Mouse (Mus musculus) midbrain, postnatal 0 days (tissue): ENCODE results near the gene Ovca2. TPM values are rescaled to one million over a fixed set of nuclear protein-coding genes. Genes with fewer than 3 reads are reported as not detected.
A peak's percentile ranks its signal among the peaks of the same experiment; 100 is the strongest.

Source experiments
- ATAC-seq: fragments of 200-750 bp; cut with Nextera tagmentation; 2 replicates; pipeline ENCODE4 v1.8.0; 2017; ENCODE audit warnings: moderate number of reproducible peaks, mild to moderate bottlenecking, moderate TSS enrichment, moderate library complexity; ENCODE audit not compliant: low FRiP score
- DNase-seq: peaks from one replicate; pipeline ENCODE4 v3.0.0-alpha.2; 2015; ENCODE audit warnings: low spot score
- H3K27ac ChIP-seq: fragments of 300-500 bp; sonication (generic); 2 replicates; pipeline ENCODE4 v1.5.1; 2014; ENCODE audit warnings: low read depth, mild to moderate bottlenecking, low read length, mixed read lengths
- H3K27me3 ChIP-seq: fragments of 300-500 bp; sonication (generic); 2 replicates; pipeline ENCODE4 v1.6.1; 2014; ENCODE audit warnings: low read length, control low read depth, mixed read lengths; ENCODE audit not compliant: insufficient read depth
- H3K36me3 ChIP-seq: fragments of 300-500 bp; sonication (generic); 2 replicates; pipeline ENCODE4 v1.6.1; 2014; ENCODE audit warnings: low read length, control low read depth, mixed read lengths; ENCODE audit not compliant: insufficient read depth
- H3K4me1 ChIP-seq: fragments of 300-500 bp; sonication (generic); 2 replicates; pipeline ENCODE4 v1.6.1; 2014; ENCODE audit warnings: mild to moderate bottlenecking, control low read depth, antibody characterized with exemption, low read length, mixed read lengths; ENCODE audit not compliant: insufficient read depth
- H3K4me2 ChIP-seq: fragments of 300-500 bp; sonication (generic); 2 replicates; pipeline ENCODE4 v1.6.1; 2014; ENCODE audit warnings: low read depth, mild to moderate bottlenecking, low read length, mixed read lengths; ENCODE audit not compliant: poor library complexity, severe bottlenecking
- H3K4me3 ChIP-seq: fragments of 300-500 bp; sonication (generic); 2 replicates; pipeline ENCODE4 v1.5.1; 2014; ENCODE audit warnings: low read depth, mild to moderate bottlenecking, low read length, moderate library complexity
- H3K9ac ChIP-seq: fragments of 300-500 bp; sonication (generic); replicated peaks from 2 replicates; pipeline ENCODE4 v1.6.1; 2014; ENCODE audit warnings: mild to moderate bottlenecking, low read length, moderate library complexity, mixed read lengths; ENCODE audit not compliant: poor library complexity, severe bottlenecking
- H3K9me3 ChIP-seq: fragments of 300-500 bp; sonication (generic); 2 replicates; pipeline ENCODE4 v1.6.1; 2016; ENCODE audit warnings: low read length, control low read depth
- CTCF ChIP-seq: IDR thresholded peaks from 2 replicates; pipeline ENCODE4 v1.5.1; 2016; ENCODE audit warnings: antibody characterized with exemption, mild to moderate bottlenecking
- WGBS: fragments of 180-500 bp; shearing (Covaris S2); extraction: QIAGEN DNeasy Blood & Tissue Kit; methylation state at CpG from one replicate; pipeline ENCODE4 v1.1.7; 2014; 5-methylcytosine and 5-hydroxymethylcytosine counted together
- polyA plus RNA-seq: library from polyadenylated mRNA; unstranded; fragments of >200 nt; fragmentation: Nextera tagmentation; extraction: Ambion mirVana; gene quantifications from 2 replicates; pipeline ENCODE4 v1.2.1, GENCODE M21; 2015
- total RNA-seq: library from RNA; depleted of rRNA; stranded (reverse); fragments of >200 nt; gene quantifications from 2 replicates; pipeline ENCODE4 v1.2.3, GENCODE M21; 2014

Gene Ovca2
- total and polyA plus RNA-seq, 2 experiments from 2014 or later: 10.4 to 26.0 TPM

DNA sequence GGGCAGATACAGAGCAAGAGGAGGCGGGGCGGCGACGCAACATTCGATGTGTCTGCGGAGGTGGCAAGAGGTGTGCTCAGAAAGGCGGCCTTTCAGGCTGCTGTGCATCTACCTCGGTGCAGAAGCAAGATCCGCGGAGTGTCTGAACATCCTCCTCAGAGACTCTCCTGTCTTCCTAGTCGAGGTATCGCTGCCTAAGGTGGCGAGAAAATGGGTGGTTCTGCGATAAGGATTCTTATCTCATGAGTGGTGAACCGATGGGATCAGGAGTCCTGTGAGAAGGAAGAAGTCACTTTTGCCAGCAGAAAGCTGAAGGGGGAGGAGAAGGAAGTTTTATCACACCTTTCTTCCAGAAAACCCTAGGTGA, 4.9 kb downstream of the Ovca2 start:
- Histone ChIP-seq H3K27me3 (peaks cover 1% of the 10 kb centered on the region), H3K27ac (peak overlapping the region; percentile 80; the same call in 1 of the 2 replicates), H3K9me3 (no peaks in the 10 kb centered on the region), H3K9ac (peak overlapping the region; percentile 70), H3K4me3 (peak overlapping the region; percentile 69), H3K4me1 (peaks cover 10% of the 10 kb centered on the region; the same call in 1 of the 2 replicates), H3K4me2 (peak overlapping the region; percentile 87), H3K36me3 (peaks cover 5% of the 10 kb centered on the region)
- WGBS: 1% methylated on average over 15 of the region's 15 CpGs
- TF ChIP-seq CTCF: no peak
- DNase-seq (no peak), ATAC-seq (no peak)

DNA sequence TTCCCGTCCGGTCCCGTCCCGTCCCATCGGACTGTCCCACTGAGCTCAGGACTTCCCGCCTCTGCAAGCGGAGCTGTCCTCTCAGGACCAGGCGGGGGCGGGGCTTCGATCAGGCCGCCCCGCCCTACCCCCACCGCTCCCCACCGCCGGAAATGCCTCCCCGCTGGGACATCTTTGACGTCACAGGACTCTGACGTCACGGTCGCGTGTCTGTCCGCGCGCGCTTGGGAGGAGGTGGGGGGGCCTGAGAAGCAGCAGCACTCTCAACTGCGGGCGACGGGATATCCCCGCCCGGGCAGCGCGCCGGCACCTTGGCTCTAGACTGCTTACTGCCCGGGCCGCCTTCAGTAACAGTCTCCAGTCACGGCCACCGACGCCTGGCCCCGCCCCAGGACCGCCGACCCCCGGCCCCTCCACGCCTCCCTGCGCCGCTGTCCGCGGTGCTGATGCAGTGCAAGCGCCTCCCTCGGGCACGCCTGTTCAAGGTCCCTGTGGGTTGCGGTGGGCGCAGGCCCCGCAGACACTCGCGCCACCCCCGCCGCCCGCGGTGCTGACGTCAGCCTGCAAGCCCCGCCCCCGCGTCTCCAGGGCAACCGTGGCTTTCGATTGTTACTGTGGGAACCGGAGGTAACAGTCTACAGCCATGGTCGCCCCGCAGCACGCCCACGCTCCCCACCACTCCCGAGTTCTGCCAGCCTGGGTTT, 5.4 kb downstream of the Ovca2 start:
- Histone ChIP-seq H3K9ac (peak overlapping the region; percentile 70), H3K9me3 (no peaks in the 10 kb centered on the region)
- under 1% methylated on average over 61 of the region's 71 CpGs for WGBS

DNA sequence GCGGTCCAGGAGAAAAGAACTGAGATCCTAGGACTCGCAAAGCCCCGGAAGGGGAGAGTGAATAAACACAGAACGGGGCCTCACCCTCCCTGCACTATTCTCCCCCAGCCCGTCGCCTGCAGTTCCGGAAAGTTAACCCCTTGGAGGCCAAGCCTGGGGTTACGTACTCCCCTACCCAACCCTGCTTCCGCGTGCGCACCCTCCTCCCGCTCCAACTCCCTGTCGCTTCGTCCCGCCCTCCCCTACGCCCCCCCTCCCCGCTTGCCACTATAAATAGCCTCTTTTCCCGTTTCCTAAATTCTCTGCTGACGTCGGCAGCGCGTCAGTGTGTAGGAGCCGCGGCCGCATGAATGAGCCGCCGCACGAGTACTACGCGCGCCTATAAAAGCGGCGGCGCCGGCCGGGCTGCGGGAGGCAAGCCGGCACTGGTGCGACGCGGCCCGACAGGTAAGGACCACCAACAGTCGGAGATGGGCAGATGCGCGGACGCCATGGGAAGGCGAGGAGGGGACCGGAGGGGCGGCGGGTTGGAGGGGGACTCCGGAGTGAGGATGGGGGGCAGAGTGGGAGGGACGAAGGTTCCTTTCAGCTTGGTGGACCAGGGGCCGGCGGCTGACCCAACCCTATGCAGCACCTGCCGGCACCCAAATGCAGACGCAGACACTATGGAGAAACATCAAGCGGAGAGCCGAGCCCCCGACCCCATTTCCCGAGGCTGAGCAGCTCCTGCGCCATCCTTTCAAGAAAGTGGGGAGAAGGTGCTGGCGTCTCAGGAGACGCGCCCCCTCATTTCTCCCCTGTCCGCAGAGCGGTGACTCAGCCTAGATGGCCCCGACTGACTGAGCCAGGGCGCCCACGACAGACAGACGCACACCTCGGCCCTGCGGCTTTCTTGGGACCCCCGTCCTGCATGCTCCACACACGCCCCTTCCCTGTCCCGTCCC, 6.2 kb downstream of the Ovca2 start:
- WGBS: under 1% methylated on average over 69 of the region's 75 CpGs
- peak overlapping the region; percentile 87 for H3K4me2 ChIP-seq
- peaks cover 15% of the 10 kb centered on the region for H3K27me3 ChIP-seq
- H3K9ac ChIP-seq: peak overlapping the region; percentile 70
- peaks cover 9% of the 10 kb centered on the region; the same call in 1 of the 2 replicates for H3K4me1 ChIP-seq
- ATAC-seq: no peak
- peaks cover 5% of the 10 kb centered on the region; the same call in 1 of the 2 replicates for H3K36me3 ChIP-seq
- TF ChIP-seq CTCF: no peak
- DNase-seq: peak; percentile 79
- H3K4me3 ChIP-seq: peak overlapping the region; percentile 69
- H3K9me3 ChIP-seq: no peaks in the 10 kb centered on the region
- peak overlapping the region; percentile 80; the same call in 1 of the 2 replicates for H3K27ac ChIP-seq

More for the DNA sequence above, 5.4 kb downstream of the Ovca2 start:
- peak; percentile 83 for DNase-seq
- Histone ChIP-seq H3K4me3 (peak overlapping the region; percentile 69), H3K27me3 (peaks cover 7% of the 10 kb centered on the region), H3K4me2 (peak overlapping the region; percentile 87), H3K36me3 (peaks cover 5% of the 10 kb centered on the region), H3K4me1 (peaks cover 13% of the 10 kb centered on the region; the same call in 1 of the 2 replicates), H3K27ac (peak overlapping the region; percentile 80)
- TF ChIP-seq CTCF: no peak
- peak; percentile 61 for ATAC-seq

DNA sequence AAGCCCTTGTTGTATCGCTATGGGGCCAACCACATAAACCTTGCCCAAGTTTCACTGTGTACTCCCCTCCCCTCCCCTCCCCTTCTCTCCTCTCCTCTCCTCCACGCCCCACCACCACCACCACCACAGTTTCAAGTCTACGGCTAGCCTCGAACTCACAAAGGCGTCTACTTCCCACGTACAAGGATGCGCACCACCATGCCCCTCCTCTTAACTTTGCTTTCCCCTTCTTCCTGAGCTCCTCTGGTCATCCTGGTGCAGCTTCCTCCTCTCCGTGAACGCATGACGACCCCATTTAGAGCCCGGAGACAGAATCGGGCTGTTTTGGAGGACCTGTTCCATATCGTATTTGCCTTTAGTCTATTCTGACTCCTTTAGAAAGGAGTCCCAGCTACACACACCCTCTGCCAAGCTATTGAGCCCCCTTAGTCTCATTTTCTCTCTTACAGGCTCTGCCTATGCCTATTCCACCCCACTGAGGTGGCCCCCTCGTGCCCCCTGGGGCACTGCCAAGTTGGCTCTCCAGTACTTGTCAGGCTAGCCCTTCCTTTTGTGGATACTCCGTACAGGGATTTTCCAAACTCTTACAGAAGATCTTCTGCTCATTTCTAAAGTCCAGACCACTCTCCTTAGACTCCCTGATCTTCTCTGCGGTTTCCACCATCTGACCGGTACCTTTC, 7.3 kb downstream of the Ovca2 start:
- peaks cover 9% of the 10 kb centered on the region; the same call in 1 of the 2 replicates for H3K4me1 ChIP-seq
- H3K4me2 ChIP-seq: peak overlapping the region; percentile 87
- DNase-seq (no peak), ATAC-seq (no peak)
- no peak overlapping the region for H3K4me3 ChIP-seq
- H3K36me3 ChIP-seq: no peaks in the 10 kb centered on the region
- H3K9ac ChIP-seq: no peak overlapping the region
- no peaks in the 10 kb centered on the region for H3K9me3 ChIP-seq
- WGBS: 3% methylated on average over 17 of the region's 17 CpGs
- no peak for TF ChIP-seq CTCF
- H3K27me3 ChIP-seq: peaks cover 18% of the 10 kb centered on the region
- no peak overlapping the region for H3K27ac ChIP-seq

DNA sequence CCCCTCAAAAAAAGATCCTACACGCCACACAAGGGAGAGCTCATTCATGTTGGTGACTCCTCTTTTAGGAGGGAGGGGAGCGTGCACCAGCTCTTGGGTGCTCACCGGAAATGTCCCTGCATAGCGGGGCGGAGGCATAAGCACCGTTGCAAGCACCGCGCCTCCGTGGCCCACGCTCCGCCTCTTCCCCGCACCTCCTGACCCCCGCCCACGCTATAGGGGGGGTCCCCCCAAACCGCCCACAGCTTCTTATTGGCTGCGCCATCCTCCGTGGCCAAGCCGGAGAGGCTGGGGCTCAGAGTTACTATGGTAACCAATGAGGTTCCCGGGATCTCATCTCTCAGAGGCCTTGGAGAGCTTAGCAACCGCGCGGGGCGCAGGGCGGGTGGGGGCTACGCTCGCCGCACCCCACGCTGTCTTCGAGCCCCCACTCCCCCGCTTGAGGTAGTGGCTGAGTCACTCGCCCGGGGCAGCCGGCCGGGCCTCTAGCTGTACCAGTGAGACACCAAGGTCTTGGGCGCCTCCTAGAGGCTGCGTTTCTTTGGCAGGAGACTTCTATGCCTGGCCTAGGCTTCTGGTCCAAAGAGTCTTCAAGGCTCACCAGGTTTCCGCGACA, 8.4 kb downstream of the Ovca2 start:
- peaks cover 9% of the 10 kb centered on the region; the same call in 1 of the 2 replicates for H3K4me1 ChIP-seq
- H3K4me3 ChIP-seq: peak overlapping the region; percentile 38
- peak overlapping the region; percentile 14; the same call in 1 of the 2 replicates for H3K9ac ChIP-seq
- whole genome bisulfite sequencing: 2% methylated on average over 27 of the region's 38 CpGs
- H3K36me3 ChIP-seq: no peaks in the 10 kb centered on the region
- DNase-seq (peak; percentile 93), ATAC-seq (peak; percentile 65)
- H3K9me3 ChIP-seq: no peaks in the 10 kb centered on the region
- H3K27me3 ChIP-seq: peaks cover 28% of the 10 kb centered on the region
- H3K4me2 ChIP-seq: peak overlapping the region; percentile 84
- peak; percentile 81 for TF ChIP-seq CTCF
- H3K27ac ChIP-seq: no peak overlapping the region
